Mouse (Mus musculus) heart, adult 18-20 months (tissue): Measurements from ENCODE around the gene Ucn2. TPM values are rescaled to one million over a fixed set of nuclear protein-coding genes. Genes with fewer than 3 reads are reported as not detected.

ENCODE experiments used
- DNase-seq, 2 experiments: peaks; one replicate each; pipeline ENCODE4 v3.0.0; 2021 to 2022; ENCODE audit warnings: mixed read lengths in 1 of 2
- total RNA-seq, 2 experiments: library from RNA; stranded (reverse); gene quantifications; 2 replicates each; pipeline ENCODE4 v1.2.3; 2021

Gene Ucn2
- total RNA-seq, 2 experiments from 2014 or later = not detected

- no peak for DNase-seq
Observed at GRCm38 (mm10) chr9:108992085-108992469, 6.3 kb downstream of the Ucn2 start.

- DNase-seq = no peak
Observed at GRCm38 (mm10) chr9:108992620-108993361, 7.0 kb downstream of the Ucn2 start.

- DNase-seq = no peak
Observed at GRCm38 (mm10) chr9:108996411-108996810, 10.6 kb downstream of the Ucn2 start.

- no peak for DNase-seq
Observed at GRCm38 (mm10) chr9:108998287-108999166, 12.7 kb downstream of the Ucn2 start.

- DNase-seq = peak in 1 of 2 experiments; percentile 30
Observed at GRCm38 (mm10) chr9:108999167-108999526, 13.3 kb downstream of the Ucn2 start.

- DNase-seq = peak; percentile 72 to 75
Observed at GRCm38 (mm10) chr9:109000726-109001125, 14.9 kb downstream of the Ucn2 start.

GRCm38 (mm10) chr9:109003201-109003600 lies 17.4 kb downstream of the Ucn2 start:
- peak; percentile 41 to 77 for DNase-seq

GRCm38 (mm10) chr9:109007025-109007780 lies 21.4 kb downstream of the Ucn2 start:
- DNase-seq = no peak

- no peak for DNase-seq
Observed at GRCm38 (mm10) chr9:109008081-109008480, 22.3 kb downstream of the Ucn2 start.

GRCm38 (mm10) chr9:109008994-109009635 lies 23.3 kb downstream of the Ucn2 start:
- DNase-seq = no peak

- peak; percentile 63 to 71 for DNase-seq
Observed at GRCm38 (mm10) chr9:109009636-109010315, 24.0 kb downstream of the Ucn2 start.

- DNase-seq = no peak
Observed at GRCm38 (mm10) chr9:109010316-109010690, 24.5 kb downstream of the Ucn2 start.

GRCm38 (mm10) chr9:109015397-109015796 lies 29.6 kb downstream of the Ucn2 start:
- DNase-seq = no peak

- DNase-seq = peak in 1 of 2 experiments; percentile 47
Observed at GRCm38 (mm10) chr9:109016973-109017604, 31.3 kb downstream of the Ucn2 start.

- DNase-seq = no peak
Observed at GRCm38 (mm10) chr9:109021428-109021827, 35.6 kb downstream of the Ucn2 start.

- DNase-seq = peak in 1 of 2 experiments; percentile 45
Observed at GRCm38 (mm10) chr9:109022866-109023685, 37.3 kb downstream of the Ucn2 start.

- peak; percentile 60 to 61 for DNase-seq
Observed at GRCm38 (mm10) chr9:109027521-109027920, 41.7 kb downstream of the Ucn2 start.

GRCm38 (mm10) chr9:109028421-109028820 lies 42.6 kb downstream of the Ucn2 start:
- no peak for DNase-seq

- no peak for DNase-seq
Observed at GRCm38 (mm10) chr9:109028919-109029318, 43.1 kb downstream of the Ucn2 start.

- no peak for DNase-seq
Observed at GRCm38 (mm10) chr9:109030312-109030711, 44.5 kb downstream of the Ucn2 start.
